Mouse (Mus musculus): ENCODE measurements around the gene Ccnk. TPM values are rescaled to one million over a fixed set of nuclear protein-coding genes. Genes with fewer than 3 reads are reported as not detected.

Gene Ccnk
- polyA plus RNA-seq, 1 experiment = 271 TPM

DNA sequence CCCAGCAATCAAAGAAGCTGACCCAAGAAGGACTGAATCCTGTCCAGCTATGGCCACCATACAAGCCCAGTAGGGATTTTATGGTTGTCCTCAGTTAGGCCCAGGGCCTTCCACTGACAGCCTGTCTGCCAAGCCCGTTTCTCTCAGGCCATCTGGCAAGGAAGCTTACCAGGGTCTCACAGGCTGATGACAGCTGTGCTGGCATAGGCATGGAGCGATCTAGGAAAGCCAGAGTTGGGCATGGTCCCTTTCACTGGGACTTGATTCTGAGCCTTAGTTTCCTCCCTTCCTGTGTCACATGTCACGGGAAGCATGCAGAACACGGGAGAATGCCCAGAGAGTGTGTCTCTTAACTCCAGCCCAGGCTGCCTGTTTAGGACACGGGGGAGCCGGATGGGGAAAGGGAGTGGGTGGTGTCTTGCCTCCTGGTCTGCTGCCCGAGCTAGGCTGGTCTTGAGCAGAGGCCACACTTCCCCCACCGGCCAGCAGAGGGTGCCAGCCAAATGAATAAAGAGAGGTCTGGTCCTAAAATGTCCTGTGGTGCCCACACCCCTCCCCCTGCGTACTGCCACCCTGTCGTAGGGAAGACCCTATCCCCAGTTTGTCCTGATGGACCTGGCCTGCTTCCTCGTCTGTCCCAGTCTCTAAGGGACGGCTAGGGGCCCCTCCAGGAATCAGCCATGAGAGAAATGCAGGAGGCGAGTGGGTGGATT is 29.5 kb downstream of the Ccnk start:
- Histone ChIP-seq H3K27me3 (ENCODE audit: control insufficient read depth, insufficient read depth, low read length) (no peaks in the 10 kb centered on the region), H3K4me3 (ENCODE audit: control insufficient read depth, low read depth, low read length) (no peak overlapping the region), H3K27ac (ENCODE audit: control insufficient read depth, insufficient read depth, low read depth, low read length) (no peak overlapping the region), H3K36me3 (ENCODE audit: control insufficient read depth, insufficient read depth, low read length) (no peaks in the 10 kb centered on the region), H3K4me1 (ENCODE audit: control insufficient read depth, insufficient read depth, low read length) (peaks cover 2% of the 10 kb centered on the region)
- no peak for TF ChIP-seq POLR2A (IDR thresholded peaks at IDR 0.05; ENCODE audit: control insufficient read depth, low read depth, low read length)
- TF ChIP-seq CTCF (IDR thresholded peaks at IDR 0.05; ENCODE audit: control insufficient read depth, insufficient read depth, insufficient replicate concordance, low read depth, low read length) = peak; percentile 70; the same call in 1 of the 2 replicates

DNA sequence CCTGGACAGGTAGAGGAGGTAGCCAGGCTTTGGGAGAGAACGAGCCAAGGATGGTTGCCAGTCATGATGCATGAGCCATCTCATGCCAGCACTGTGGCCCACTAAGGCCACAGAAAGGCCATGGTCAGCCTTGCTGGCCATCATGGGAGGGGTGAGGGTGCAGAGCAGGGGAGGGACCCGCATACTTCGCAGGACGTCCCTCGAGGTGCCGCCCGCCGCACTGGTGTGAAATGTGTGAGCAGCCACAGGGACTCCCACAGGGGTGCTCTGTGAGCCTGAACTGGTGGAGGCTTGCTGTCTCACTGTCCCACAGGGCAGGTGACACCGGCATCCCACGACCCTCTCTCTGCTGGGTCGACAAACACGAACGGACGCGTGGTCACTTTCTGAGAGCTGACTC is 31.2 kb downstream of the Ccnk start:
- no peak overlapping the region for H3K4me3 ChIP-seq (ENCODE audit: control insufficient read depth, low read depth, low read length)
- peaks cover 2% of the 10 kb centered on the region for H3K4me1 ChIP-seq (ENCODE audit: control insufficient read depth, insufficient read depth, low read length)
- no peak for TF ChIP-seq POLR2A (IDR thresholded peaks at IDR 0.05; ENCODE audit: control insufficient read depth, low read depth, low read length)
- no peak for TF ChIP-seq CTCF (IDR thresholded peaks at IDR 0.05; ENCODE audit: control insufficient read depth, insufficient read depth, insufficient replicate concordance, low read depth, low read length)
- no peaks in the 10 kb centered on the region for H3K27me3 ChIP-seq (ENCODE audit: control insufficient read depth, insufficient read depth, low read length)
- no peaks in the 10 kb centered on the region for H3K36me3 ChIP-seq (ENCODE audit: control insufficient read depth, insufficient read depth, low read length)
- no peak overlapping the region for H3K27ac ChIP-seq (ENCODE audit: control insufficient read depth, insufficient read depth, low read depth, low read length)

DNA sequence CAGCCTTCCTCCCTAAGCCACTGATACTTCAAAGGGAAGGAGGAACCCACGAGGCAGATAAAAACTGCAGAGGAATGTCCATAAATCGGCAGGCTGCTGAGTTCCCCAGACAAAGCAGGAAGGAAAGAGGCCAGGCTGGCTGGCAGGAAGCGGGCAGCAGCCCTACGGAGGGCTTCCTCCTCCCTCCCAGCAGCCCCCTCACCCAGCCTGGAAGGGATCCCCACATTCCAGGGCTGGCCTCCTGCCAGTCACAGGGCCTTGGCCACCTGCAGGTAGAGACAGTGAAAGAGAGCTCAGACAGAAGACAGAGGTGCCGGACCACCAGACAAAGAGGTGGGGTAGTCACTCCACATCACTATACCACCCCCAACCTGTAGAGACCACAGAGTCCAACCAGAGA is 32.7 kb downstream of the Ccnk start:
- Histone ChIP-seq H3K27ac (ENCODE audit: control insufficient read depth, insufficient read depth, low read depth, low read length) (no peak overlapping the region), H3K36me3 (ENCODE audit: control insufficient read depth, insufficient read depth, low read length) (no peaks in the 10 kb centered on the region), H3K4me3 (ENCODE audit: control insufficient read depth, low read depth, low read length) (no peak overlapping the region), H3K27me3 (ENCODE audit: control insufficient read depth, insufficient read depth, low read length) (no peaks in the 10 kb centered on the region), H3K4me1 (ENCODE audit: control insufficient read depth, insufficient read depth, low read length) (peaks cover 2% of the 10 kb centered on the region)
- TF ChIP-seq CTCF (IDR thresholded peaks at IDR 0.05; ENCODE audit: control insufficient read depth, insufficient read depth, insufficient replicate concordance, low read depth, low read length) = no peak
- TF ChIP-seq POLR2A (IDR thresholded peaks at IDR 0.05; ENCODE audit: control insufficient read depth, low read depth, low read length) = no peak

DNA sequence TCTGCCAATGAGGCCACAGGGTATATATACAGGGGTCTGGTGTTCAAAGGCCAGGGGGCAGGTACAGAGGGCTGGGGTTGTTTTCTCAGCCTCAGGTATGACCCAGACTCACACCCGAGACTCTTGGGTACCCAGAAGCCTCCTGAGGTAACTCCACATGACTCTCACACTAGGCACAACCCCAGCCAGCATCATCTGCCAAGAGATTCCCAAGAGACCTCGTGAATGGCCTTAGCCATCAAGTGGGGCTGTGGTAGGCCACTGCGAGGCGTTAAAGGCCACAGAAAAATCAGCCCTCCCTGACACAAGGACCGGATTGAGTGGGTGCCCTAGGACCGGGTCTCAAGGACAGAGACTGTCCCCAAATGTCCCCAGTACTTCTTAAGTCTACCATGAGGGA is 33.1 kb downstream of the Ccnk start:
- no peaks in the 10 kb centered on the region for H3K27me3 ChIP-seq (ENCODE audit: control insufficient read depth, insufficient read depth, low read length)
- no peak overlapping the region for H3K27ac ChIP-seq (ENCODE audit: control insufficient read depth, insufficient read depth, low read depth, low read length)
- no peaks in the 10 kb centered on the region for H3K36me3 ChIP-seq (ENCODE audit: control insufficient read depth, insufficient read depth, low read length)
- no peak overlapping the region for H3K4me3 ChIP-seq (ENCODE audit: control insufficient read depth, low read depth, low read length)
- peaks cover 2% of the 10 kb centered on the region for H3K4me1 ChIP-seq (ENCODE audit: control insufficient read depth, insufficient read depth, low read length)
- TF ChIP-seq CTCF (IDR thresholded peaks at IDR 0.05; ENCODE audit: control insufficient read depth, insufficient read depth, insufficient replicate concordance, low read depth, low read length) = no peak
- no peak for TF ChIP-seq POLR2A (IDR thresholded peaks at IDR 0.05; ENCODE audit: control insufficient read depth, low read depth, low read length)

DNA sequence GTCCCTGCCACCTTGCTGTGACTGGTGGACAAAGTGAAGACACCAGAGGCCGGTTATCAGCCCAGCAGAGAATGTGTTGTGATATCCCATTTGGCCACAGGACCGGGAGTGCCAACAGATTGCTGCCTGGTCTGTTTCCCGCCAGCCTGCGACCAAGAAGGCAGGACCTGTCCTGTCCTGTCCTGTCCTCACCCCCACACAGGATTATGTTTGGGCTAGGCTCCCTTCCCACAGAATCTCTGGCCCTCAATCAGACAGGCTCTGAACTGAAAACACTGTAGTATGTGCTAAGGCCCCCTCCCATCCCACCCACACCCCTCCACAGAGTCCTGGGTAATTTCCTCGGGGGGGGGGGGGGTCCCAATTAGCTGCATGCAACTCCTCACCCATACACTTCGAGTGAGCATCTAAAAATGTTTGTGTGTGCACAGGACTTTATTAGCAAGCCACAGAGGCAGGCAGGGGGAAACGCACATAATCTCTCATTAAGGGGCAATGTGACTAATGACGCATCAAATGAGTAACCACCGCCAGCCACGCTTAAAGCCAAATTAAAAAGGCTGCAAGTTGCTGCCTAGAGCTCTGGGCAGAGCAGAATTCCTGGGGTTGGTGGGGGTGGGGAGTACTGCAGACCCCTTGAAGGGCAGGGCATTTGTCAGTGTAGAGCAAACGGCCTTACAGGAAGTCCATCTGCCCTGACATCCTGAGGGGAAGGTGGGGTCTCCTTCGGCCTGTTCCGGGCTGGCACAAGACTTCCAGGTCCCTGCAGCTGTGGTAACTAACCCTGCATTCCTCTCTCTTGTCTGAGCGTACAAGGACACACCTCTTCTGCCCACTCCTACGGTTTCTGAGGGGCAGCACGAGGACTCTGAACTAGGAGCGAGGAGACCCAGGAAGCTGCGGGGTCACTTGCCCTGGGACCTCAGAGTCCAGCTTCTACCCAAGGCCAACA is 34.0 kb downstream of the Ccnk start:
- Histone ChIP-seq H3K4me1 (ENCODE audit: control insufficient read depth, insufficient read depth, low read length) (peaks cover 2% of the 10 kb centered on the region), H3K27me3 (ENCODE audit: control insufficient read depth, insufficient read depth, low read length) (no peaks in the 10 kb centered on the region), H3K27ac (ENCODE audit: control insufficient read depth, insufficient read depth, low read depth, low read length) (no peak overlapping the region), H3K4me3 (ENCODE audit: control insufficient read depth, low read depth, low read length) (no peak overlapping the region), H3K36me3 (ENCODE audit: control insufficient read depth, insufficient read depth, low read length) (no peaks in the 10 kb centered on the region)
- no peak for TF ChIP-seq CTCF (IDR thresholded peaks at IDR 0.05; ENCODE audit: control insufficient read depth, insufficient read depth, insufficient replicate concordance, low read depth, low read length)
- TF ChIP-seq POLR2A (IDR thresholded peaks at IDR 0.05; ENCODE audit: control insufficient read depth, low read depth, low read length) = no peak

DNA sequence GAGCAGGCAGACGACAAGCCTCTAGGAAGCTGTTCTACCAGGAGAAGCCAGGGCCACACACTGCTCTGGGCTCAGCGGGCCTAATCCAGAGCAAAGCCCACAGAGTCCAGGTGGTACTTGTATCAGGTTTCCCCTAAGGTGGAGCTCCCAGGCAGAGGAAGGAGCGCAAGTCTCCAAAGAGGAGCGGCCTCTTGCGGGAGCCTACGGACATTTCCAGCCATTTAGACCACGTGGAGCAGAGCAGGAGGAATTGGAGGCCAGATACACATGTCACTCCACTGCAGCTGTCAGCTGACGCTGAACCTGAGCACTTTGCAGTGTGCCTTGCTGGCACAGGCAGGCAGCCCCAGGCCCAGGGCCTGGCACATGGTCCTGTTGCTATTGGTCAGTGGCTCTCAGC is 35.7 kb downstream of the Ccnk start:
- peaks cover 2% of the 10 kb centered on the region for H3K4me1 ChIP-seq (ENCODE audit: control insufficient read depth, insufficient read depth, low read length)
- H3K4me3 ChIP-seq (ENCODE audit: control insufficient read depth, low read depth, low read length) = no peak overlapping the region
- no peaks in the 10 kb centered on the region for H3K27me3 ChIP-seq (ENCODE audit: control insufficient read depth, insufficient read depth, low read length)
- TF ChIP-seq CTCF (IDR thresholded peaks at IDR 0.05; ENCODE audit: control insufficient read depth, insufficient read depth, insufficient replicate concordance, low read depth, low read length) (no peak), POLR2A (IDR thresholded peaks at IDR 0.05; ENCODE audit: control insufficient read depth, low read depth, low read length) (no peak)
- no peaks in the 10 kb centered on the region for H3K36me3 ChIP-seq (ENCODE audit: control insufficient read depth, insufficient read depth, low read length)
- H3K27ac ChIP-seq (ENCODE audit: control insufficient read depth, insufficient read depth, low read depth, low read length) = no peak overlapping the region

Measured in testis, adult 2 months (tissue).